Mouse (Mus musculus) cerebellum, adult 2 months (tissue): ENCODE measurements at regions not wholly inside any gene's neighbourhood (a gene's known extent, or its start where the extent isn't known, plus 50 kb on each side); places are given as distances from the start of the nearest gene placed in this dataset.

Experiments
- DNase-seq, 2 experiments: peaks; one replicate each; pipeline ENCODE4 v3.0.0; 2021
- H3K27ac ChIP-seq: fragments of 200-500 bp; 2 replicates; pipeline ENCODE4 v1.5.1; 2012; ENCODE audit warnings: low read length, control low read depth, inconsistent platforms; ENCODE audit not compliant: insufficient read depth
- H3K27me3 ChIP-seq: fragments of 200-500 bp; 2 replicates; pipeline ENCODE4 v1.6.1; 2012; ENCODE audit warnings: inconsistent platforms, mild to moderate bottlenecking, low read length, moderate library complexity; ENCODE audit not compliant: control insufficient read depth, insufficient read depth
- H3K4me1 ChIP-seq: fragments of 200-500 bp; 2 replicates; pipeline ENCODE4 v1.6.1; 2011; ENCODE audit warnings: low read length; ENCODE audit not compliant: control insufficient read depth, insufficient read depth
- H3K4me3 ChIP-seq: fragments of 200-500 bp; replicated peaks from 2 replicates; pipeline ENCODE3; 2011; ENCODE audit warnings: mild to moderate bottlenecking, low read depth, low read length, control low read depth; ENCODE audit not compliant: insufficient read depth
- CTCF ChIP-seq: fragments of 200-500 bp; IDR thresholded peaks from 2 replicates; pipeline ENCODE4 v1.5.1; 2011; ENCODE audit warnings: low read depth, mild to moderate bottlenecking, control low read depth, low read length, moderate library complexity, borderline replicate concordance; ENCODE audit not compliant: insufficient read depth
- POLR2A ChIP-seq: fragments of 200-500 bp; IDR thresholded peaks from 2 replicates; pipeline ENCODE4 v1.6.1; 2011; ENCODE audit warnings: low read length, control low read depth, borderline replicate concordance; ENCODE audit not compliant: insufficient read depth
- WGBS: fragments of 180-500 bp; shearing (Covaris S2); methylation state at CpG from one replicate; pipeline ENCODE4 v1.1.7; 2018; 5-methylcytosine and 5-hydroxymethylcytosine counted together

- H3K4me3 ChIP-seq, result no peak overlapping the region
- no peak for DNase-seq
- H3K27ac ChIP-seq, result no peak overlapping the region
- 81% methylated on average over 9 of the region's 9 CpGs for WGBS
- peaks cover 33% of the 10 kb centered on the region for H3K4me1 ChIP-seq
- TF ChIP-seq POLR2A (no peak), CTCF (no peak)
- no peaks in the 10 kb centered on the region for H3K27me3 ChIP-seq
Measured at GRCm38 (mm10) chr13:97548527-97548977, 211.9 kb downstream of the Gm10260 start.

DNA sequence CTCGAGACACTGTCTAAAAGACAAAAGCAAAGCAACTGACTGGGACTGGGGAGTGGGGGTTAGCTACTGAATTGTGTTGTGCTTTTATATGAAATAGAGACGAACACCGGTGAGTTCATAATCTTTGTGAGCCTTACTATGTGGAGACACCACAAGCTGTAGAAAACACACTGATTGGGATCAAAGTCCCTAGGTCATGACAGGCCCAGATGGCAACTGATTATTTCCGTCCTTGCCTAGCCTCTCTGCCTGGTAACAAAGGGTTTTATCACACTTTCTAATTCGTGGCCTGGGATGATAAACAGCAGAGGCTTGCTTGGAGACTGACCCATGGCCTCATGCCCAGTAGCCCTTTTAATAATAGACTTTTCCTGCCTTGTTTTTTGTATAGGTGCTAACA, 213.5 kb downstream of the Gm10260 start:
- 69% methylated on average over 5 of the region's 5 CpGs for WGBS
- H3K27ac ChIP-seq, result no peak overlapping the region
- no peak for TF ChIP-seq POLR2A
- TF ChIP-seq CTCF, result no peak
- H3K4me3 ChIP-seq, result no peak overlapping the region
- no peaks in the 10 kb centered on the region for H3K27me3 ChIP-seq
- no peak for DNase-seq
- peaks cover 33% of the 10 kb centered on the region for H3K4me1 ChIP-seq

DNA sequence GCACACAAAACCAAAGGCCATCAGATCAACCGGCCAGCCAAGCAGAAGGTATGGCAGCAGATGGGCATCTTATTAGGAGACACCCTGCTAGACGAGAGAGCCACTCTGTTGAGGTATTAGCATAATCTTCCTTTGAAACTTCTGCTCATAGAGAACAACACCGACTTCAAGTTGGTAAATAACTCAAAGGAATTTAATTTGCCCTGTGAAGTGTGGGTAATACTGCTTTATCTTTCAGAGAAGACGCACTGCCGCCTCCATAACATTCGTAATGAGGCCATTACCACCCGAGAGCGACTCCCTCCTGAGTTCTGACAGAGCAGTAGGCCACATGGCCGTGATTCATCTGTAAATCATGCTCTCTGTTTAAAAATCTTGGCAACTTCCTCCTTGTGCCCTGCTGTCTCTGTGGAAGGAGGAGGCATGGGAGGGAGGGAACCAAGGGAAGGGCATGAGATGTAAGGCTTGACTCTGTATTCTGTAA, 214.4 kb downstream of the Gm10260 start:
- TF ChIP-seq CTCF, result no peak
- no peak for TF ChIP-seq POLR2A
- Histone ChIP-seq H3K27me3 (no peaks in the 10 kb centered on the region), H3K4me1 (peaks cover 31% of the 10 kb centered on the region), H3K4me3 (no peak overlapping the region), H3K27ac (no peak overlapping the region)
- DNase-seq, result peak; percentile 70 to 87
- WGBS, result 8% methylated on average over 9 of the region's 9 CpGs

DNA sequence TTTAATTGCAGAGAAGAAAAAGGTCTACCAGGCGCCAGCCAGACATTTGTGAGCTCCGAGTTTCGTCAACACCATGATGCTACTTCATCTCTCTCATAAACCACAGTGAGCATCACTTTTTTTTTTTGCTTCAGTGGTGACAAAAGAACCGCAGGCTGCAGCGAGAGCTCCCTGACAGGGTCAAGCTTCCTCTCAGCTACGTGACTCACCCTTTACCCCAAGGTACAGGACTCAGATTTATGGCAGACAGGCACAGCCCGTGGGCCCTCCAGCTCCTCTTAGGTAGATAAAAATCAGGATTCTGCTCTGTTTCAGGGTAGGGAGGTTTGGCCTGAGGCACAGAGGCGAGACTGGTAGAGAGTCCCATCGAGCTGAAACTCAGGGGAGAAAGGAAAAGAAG, 220.7 kb downstream of the Gm10260 start:
- no peak overlapping the region for H3K27ac ChIP-seq
- no peaks in the 10 kb centered on the region for H3K4me1 ChIP-seq
- no peak for DNase-seq
- 90% methylated on average over 9 of the region's 9 CpGs for WGBS
- H3K27me3 ChIP-seq, result no peaks in the 10 kb centered on the region
- no peak overlapping the region for H3K4me3 ChIP-seq
- TF ChIP-seq POLR2A, result no peak
- TF ChIP-seq CTCF, result no peak

GRCm38 (mm10) chr13:97538441-97538840, 222.0 kb downstream of the Gm10260 start:
- Histone ChIP-seq H3K27ac (no peak overlapping the region), H3K4me1 (no peaks in the 10 kb centered on the region), H3K4me3 (no peak overlapping the region), H3K27me3 (no peaks in the 10 kb centered on the region)
- TF ChIP-seq CTCF (no peak), POLR2A (no peak)
- 95% methylated on average over 7 of the region's 7 CpGs for WGBS
- DNase-seq, result no peak

GRCm38 (mm10) chr13:97537686-97538085, 222.7 kb downstream of the Gm10260 start:
- Histone ChIP-seq H3K27ac (no peak overlapping the region), H3K27me3 (no peaks in the 10 kb centered on the region), H3K4me3 (no peak overlapping the region), H3K4me1 (no peaks in the 10 kb centered on the region)
- no peak for DNase-seq
- TF ChIP-seq POLR2A, result no peak
- no peak for TF ChIP-seq CTCF
- WGBS, result 84% methylated on average over 7 of the region's 7 CpGs

DNA sequence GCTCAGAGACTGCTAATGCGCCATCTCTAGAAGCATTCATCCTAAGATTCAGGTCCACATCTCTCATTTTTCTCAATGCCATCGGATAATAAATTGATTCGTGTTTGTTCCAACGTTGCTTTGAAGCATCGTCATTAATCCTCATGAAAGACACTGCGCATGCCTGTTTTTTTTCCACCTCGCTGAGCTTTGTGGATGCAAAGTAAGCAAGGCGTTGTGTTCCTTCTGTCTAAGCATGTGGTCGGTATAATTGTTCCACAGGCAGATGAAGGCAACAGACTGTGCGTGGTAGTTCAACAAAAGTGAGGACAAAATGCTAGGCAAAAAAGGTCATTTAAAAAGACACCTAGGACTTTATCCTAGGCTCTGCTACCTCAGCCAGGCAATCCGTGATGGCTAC, 223.2 kb downstream of the Gm10260 start:
- Histone ChIP-seq H3K27me3 (no peaks in the 10 kb centered on the region), H3K4me1 (no peaks in the 10 kb centered on the region), H3K4me3 (no peak overlapping the region), H3K27ac (no peak overlapping the region)
- TF ChIP-seq POLR2A (no peak), CTCF (no peak)
- WGBS, result 58% methylated on average over 11 of the region's 11 CpGs
- no peak for DNase-seq

DNA sequence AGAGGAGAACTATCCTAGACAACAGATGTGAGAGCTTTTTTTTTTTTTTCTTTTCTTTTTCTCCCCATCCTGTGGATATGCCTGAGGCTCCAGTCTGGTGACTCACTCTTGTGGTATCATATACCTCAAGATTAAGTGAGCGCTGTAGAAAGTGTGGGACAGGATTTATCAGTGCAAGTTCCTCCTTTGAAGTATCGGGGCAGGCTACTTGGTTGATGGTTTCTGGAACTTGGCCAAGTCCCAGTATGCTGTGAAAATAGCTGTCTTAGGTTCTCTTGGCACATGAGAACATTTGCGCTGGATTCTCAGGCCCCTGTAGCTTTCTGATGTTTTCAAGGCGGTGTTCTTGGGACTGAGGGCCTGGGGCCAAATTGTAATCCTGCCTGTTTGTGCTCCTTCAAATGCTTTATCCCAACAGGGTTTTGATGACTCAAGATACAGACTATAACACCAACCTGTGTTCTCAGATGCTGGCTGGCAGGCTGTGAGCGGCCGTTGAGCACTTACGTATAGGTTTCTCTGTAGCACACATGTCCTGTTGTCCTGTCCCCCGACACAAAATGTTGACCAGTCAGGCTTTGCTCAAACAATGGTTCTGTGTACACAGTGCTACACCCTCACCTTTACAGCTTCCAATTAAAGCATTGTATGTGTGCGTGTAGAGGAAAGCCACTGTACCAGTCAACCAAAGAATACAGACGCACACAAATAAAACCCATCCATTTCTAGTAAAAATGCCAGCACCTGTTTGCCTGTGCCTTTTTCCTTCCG, 226.4 kb downstream of the Gm10260 start:
- Histone ChIP-seq H3K4me3 (no peak overlapping the region), H3K27ac (no peak overlapping the region)

GRCm38 (mm10) chr13:97531181-97531580, 229.3 kb downstream of the Gm10260 start:
- DNase-seq, result no peak
- H3K4me3 ChIP-seq, result no peak overlapping the region
- H3K27me3 ChIP-seq, result no peaks in the 10 kb centered on the region
- H3K27ac ChIP-seq, result no peak overlapping the region
- WGBS, result 34% methylated on average over 2 of the region's 2 CpGs
- no peaks in the 10 kb centered on the region for H3K4me1 ChIP-seq
- no peak for TF ChIP-seq CTCF
- no peak for TF ChIP-seq POLR2A

More for the DNA sequence above, 226.4 kb downstream of the Gm10260 start:
- DNase-seq, result no peak
- H3K4me1 ChIP-seq, result no peaks in the 10 kb centered on the region
- 88% methylated on average over 11 of the region's 11 CpGs for WGBS
- no peaks in the 10 kb centered on the region for H3K27me3 ChIP-seq
- TF ChIP-seq POLR2A, result no peak
- no peak for TF ChIP-seq CTCF
